Mouse (Mus musculus): ENCODE data around the gene Osbpl3.

Gene Osbpl3

GRCm38 (mm10) chr6:50295136-50295535 lies 160.9 kb downstream of the Osbpl3 start:
- no peak for DNase-seq (ENCODE audit: low read depth, low spot score)

DNA sequence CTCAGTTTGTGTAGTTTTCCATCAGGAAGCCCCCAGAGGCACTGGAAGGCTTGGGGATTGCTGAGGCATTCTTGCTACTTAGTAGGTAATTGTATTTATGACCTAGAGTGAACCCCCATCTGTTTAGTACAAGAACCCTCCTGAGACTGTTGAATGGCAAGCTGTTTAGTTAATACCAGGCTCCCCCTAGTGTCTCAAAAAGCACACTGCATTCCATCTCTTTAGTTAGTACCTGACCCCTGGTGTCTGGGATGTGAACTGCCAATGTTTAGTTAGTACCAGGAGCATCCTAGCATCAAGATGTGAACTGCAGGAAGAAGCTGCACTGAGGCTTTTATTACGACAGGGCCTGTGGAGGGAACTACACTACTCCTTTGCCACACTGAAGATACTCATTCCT lies 161.9 kb downstream of the Osbpl3 start:
- no peak for DNase-seq (ENCODE audit: low read depth, low spot score)

GRCm38 (mm10) chr6:50291650-50292049 lies 164.4 kb downstream of the Osbpl3 start:
- no peak for DNase-seq (ENCODE audit: low read depth, low spot score)

DNA sequence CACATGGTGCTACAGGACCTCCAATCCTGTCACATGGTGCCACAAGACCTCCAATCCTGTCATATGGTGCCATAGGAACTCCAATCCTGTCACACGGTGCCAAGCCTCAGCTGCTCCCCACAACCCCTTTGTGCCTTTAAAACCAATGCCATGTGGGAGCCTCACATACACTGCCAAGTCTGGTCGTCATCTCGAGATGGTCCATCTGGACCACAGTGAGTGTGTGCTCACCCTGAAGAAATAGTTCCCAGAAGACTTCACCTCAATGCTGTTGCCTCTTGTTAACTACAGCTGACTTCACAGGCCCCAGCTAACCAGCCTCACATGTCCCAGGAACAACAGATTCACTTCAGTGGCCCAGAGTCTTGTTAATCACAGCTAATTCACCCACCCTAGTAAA lies 169.1 kb downstream of the Osbpl3 start:
- DNase-seq (ENCODE audit: low read depth, low spot score) = no peak

GRCm38 (mm10) chr6:50279642-50280041 lies 176.4 kb downstream of the Osbpl3 start:
- DNase-seq (ENCODE audit: low read depth, low spot score) = no peak

- DNase-seq (ENCODE audit: low read depth, low spot score) = no peak
Measured at GRCm38 (mm10) chr6:50273947-50274346, 182.1 kb downstream of the Osbpl3 start.

DNA sequence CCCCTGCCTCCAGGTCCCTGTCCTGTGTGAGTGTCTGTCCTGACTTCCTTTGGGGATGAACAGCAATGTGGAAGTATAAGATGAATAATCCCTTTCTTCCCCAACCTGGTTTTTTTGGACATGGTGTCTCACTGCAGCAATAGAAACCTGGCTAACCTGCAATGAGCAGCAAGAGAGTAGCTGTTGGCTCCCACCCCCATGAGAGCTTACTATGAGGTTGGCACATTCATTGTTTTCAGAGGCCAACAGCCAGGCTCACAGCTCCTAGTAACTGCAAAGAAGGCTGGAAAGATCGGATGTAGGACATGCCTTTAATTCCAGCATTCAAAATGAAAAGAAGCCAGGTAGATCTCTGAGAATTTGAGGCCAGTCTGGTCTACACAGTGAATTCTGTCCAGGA lies 182.6 kb downstream of the Osbpl3 start:
- no peak for DNase-seq (ENCODE audit: low read depth, low spot score)

- no peak for DNase-seq (ENCODE audit: low read depth, low spot score)
Measured at GRCm38 (mm10) chr6:50263670-50264069, 192.3 kb downstream of the Osbpl3 start, which contains the start of gene Gsdme. Gsdme (minus strand) TSS chr6:50263862.

- DNase-seq (ENCODE audit: low read depth, low spot score) = no peak
Measured at GRCm38 (mm10) chr6:50262310-50262709, 193.7 kb downstream of the Osbpl3 start.

GRCm38 (mm10) chr6:50261922-50262261 lies 194.1 kb downstream of the Osbpl3 start:
- no peak for DNase-seq (ENCODE audit: low read depth, low spot score)

- DNase-seq (ENCODE audit: low read depth, low spot score) = peak; percentile 70
Measured at GRCm38 (mm10) chr6:50261201-50261921, 194.6 kb downstream of the Osbpl3 start.

- DNase-seq (ENCODE audit: low read depth, low spot score) = no peak
Measured at GRCm38 (mm10) chr6:50255356-50255755, 200.6 kb downstream of the Osbpl3 start.

DNA sequence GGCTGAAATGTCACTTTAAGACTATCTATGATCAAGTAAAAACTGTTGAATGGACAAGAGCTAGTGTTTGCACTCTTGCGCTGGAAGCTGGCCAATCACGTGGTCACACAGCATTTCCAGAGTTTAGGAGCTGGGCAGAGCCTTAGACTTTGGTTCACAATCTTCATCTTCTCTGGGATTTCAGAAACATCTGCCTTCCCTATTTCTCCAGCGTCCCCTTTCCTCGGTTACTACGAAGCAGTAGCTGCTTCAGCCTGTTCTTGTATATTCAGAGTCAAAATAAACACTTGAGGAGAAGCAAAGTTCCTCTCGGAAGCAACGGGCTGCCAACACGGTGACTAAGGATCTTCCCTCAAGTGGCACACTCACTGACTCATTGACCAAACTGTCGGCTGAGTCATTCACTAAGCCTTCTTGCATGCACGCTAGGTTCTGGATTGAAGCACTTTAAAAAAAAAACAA lies 201.2 kb downstream of the Osbpl3 start:
- DNase-seq (ENCODE audit: low read depth, low spot score) = no peak

- DNase-seq (ENCODE audit: low read depth, low spot score) = no peak
Measured at GRCm38 (mm10) chr6:50252690-50253089, 203.3 kb downstream of the Osbpl3 start.

DNA sequence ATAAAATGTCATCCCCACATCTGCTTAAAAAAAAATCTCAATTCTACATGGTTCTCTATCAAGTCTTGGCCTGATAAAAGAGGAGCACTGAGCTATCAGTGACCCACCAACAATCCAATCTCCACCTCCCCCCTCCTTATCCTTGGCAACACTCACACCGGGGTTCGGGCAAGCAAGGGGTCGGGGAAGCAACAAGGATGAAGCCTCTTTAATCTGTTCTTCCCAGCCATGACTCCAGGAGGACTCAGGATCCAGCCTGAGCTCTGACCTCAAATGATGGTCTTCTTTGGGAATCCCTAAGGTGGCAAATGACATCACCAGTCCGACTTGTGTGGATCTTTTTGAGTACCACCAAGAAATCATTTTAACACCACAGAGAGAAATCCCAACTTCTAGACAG lies 208.2 kb downstream of the Osbpl3 start:
- no peak for DNase-seq (ENCODE audit: low read depth, low spot score)

GRCm38 (mm10) chr6:50247356-50247755 lies 208.6 kb downstream of the Osbpl3 start:
- DNase-seq (ENCODE audit: low read depth, low spot score) = no peak

DNA sequence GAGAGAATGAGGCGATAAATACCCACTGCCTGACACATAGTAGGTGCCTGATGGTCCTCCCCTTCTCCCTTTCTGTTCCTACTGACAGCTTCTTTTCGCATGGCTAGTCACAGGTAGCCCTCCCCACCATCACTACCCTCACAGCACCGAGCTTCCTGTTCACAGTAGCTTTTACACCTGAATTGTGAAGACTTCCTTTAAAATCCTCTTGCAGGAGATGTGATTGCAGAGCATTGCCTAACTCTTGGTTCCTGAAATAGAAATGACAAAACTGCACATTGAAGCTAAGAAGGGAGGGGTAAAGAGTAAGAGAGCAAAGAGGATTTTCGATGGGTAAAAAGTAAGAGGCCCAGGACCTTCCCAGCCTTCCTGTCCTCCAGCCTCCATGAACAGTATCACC lies 211.0 kb downstream of the Osbpl3 start:
- DNase-seq (ENCODE audit: low read depth, low spot score) = no peak

DNA sequence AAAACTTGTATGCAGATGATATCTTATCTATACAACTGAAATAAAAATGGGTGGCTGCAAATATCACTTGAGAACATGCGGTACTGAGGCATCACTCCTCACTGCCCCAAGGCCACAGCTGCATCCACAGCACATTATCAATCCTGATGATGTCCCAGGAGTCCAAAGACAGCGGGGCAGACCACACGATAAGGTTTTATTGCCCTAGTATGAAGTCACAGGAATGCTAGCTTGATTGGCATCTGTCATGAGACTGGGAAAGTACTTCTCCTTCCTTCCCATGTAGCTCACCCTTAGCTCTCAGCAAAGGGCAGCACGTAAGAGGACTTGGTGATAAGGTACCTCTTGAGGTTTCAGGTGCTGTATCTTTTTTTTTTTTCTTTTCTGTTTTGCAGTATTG lies 211.9 kb downstream of the Osbpl3 start:
- DNase-seq (ENCODE audit: low read depth, low spot score) = no peak

All from brain, embryonic 18.5 days (tissue).